Mouse (Mus musculus) forebrain, embryonic 15.5 days (tissue): ENCODE measurements around the gene Spocd1. TPM values are rescaled to one million over a fixed set of nuclear protein-coding genes. Genes with fewer than 3 reads are reported as not detected.
"Not testable (repeated sequence)": the region's sequence is repeated elsewhere in the genome, so short reads cannot be mapped to it uniquely, and the experiment has no call there.

Source experiments
- ATAC-seq: fragments of 200-750 bp; cut with Nextera tagmentation; replicated peaks from 2 replicates; pipeline ENCODE4 v1.8.0; 2017; ENCODE audit warnings: mild to moderate bottlenecking, moderate TSS enrichment, moderate library complexity
- H3K27ac ChIP-seq: fragments of 300-500 bp; sonication (generic); replicated peaks from 2 replicates; pipeline ENCODE4 v1.5.1; 2015; ENCODE audit warnings: mild to moderate bottlenecking, inconsistent platforms
- H3K27me3 ChIP-seq: fragments of 300-500 bp; sonication (generic); 2 replicates; pipeline ENCODE4 v1.6.1; 2015; ENCODE audit warnings: inconsistent platforms
- H3K36me3 ChIP-seq: fragments of 300-500 bp; sonication (generic); 2 replicates; pipeline ENCODE4 v1.6.1; 2015; ENCODE audit warnings: mild to moderate bottlenecking, inconsistent platforms
- H3K4me1 ChIP-seq: fragments of 300-500 bp; sonication (generic); 2 replicates; pipeline ENCODE4 v1.6.1; 2015; ENCODE audit warnings: inconsistent platforms
- H3K4me2 ChIP-seq: fragments of 300-500 bp; sonication (generic); replicated peaks from 2 replicates; pipeline ENCODE4 v1.6.1; 2015; ENCODE audit warnings: mild to moderate bottlenecking, inconsistent platforms
- H3K4me3 ChIP-seq: fragments of 300-500 bp; sonication (generic); 2 replicates; pipeline ENCODE4 v1.5.1; 2015; ENCODE audit warnings: mild to moderate bottlenecking, inconsistent platforms
- H3K9ac ChIP-seq: fragments of 300-500 bp; sonication (generic); replicated peaks from 2 replicates; pipeline ENCODE4 v1.6.1; 2015; ENCODE audit warnings: mild to moderate bottlenecking, inconsistent platforms
- H3K9me3 ChIP-seq: fragments of 300-500 bp; sonication (generic); 2 replicates; pipeline ENCODE4 v1.6.1; 2016; ENCODE audit warnings: inconsistent platforms
- WGBS: fragments of 180-500 bp; shearing (Covaris S2); methylation state at CpG from one replicate; pipeline ENCODE4 v1.1.7; 2015; ENCODE audit warnings: mixed read lengths; 5-methylcytosine and 5-hydroxymethylcytosine counted together
- polyA plus RNA-seq: library from polyadenylated mRNA; unstranded; fragments of >200 nt; fragmentation: Nextera tagmentation; extraction: Ambion mirVana; gene quantifications from 2 replicates; pipeline ENCODE4 v1.2.1, GENCODE M21; 2015

Gene Spocd1
- polyA plus RNA-seq: not detected in 2 replicates

DNA sequence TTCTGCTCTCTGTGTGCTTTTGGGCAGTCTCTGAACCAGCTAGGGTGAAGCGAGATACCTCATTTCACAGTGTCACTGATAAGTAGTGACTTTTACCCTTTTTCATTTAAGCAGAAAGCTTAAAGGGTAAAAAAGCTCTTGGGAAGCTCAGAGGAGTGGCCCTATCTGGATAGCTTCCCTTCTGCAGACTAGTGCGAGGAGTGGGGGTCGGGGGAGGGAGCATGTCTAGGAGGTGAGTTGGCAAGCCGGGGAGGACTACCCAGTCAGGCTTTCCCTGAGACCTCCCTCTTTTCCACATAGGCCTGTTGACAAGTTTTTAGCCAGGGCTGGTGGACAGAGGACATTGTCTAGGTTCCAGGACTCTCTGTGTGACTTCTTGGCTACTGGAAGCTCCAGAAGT lies at the start of gene Spocd1:
TSS of gene Spocd1 (plus strand) at position 301 of the 400 bp plus-strand sequence.
- Histone ChIP-seq H3K4me1 (peaks cover 6% of the 10 kb centered on the region), H3K27me3 (no peaks in the 10 kb centered on the region), H3K4me3 (peak within 1 kb of the TSS; percentile 21), H3K4me2 (peak within 1 kb of the TSS; percentile 41), H3K9me3 (no peaks in the 10 kb centered on the region), H3K36me3 (no peaks in the 10 kb centered on the region), H3K9ac (no peak within 1 kb of the TSS), H3K27ac (no peak within 1 kb of the TSS)
- WGBS: 53% methylated on average over 4 of the region's 4 CpGs
- no peak for ATAC-seq

GRCm38 (mm10) chr4:129880615-129881014 lies 48.4 kb upstream of the Spocd1 start:
- no peak for ATAC-seq
- 85% methylated on average over 7 of the region's 7 CpGs for WGBS
- H3K4me3 ChIP-seq: no peak overlapping the region

GRCm38 (mm10) chr4:129881661-129882060 lies 47.4 kb upstream of the Spocd1 start:
- Histone ChIP-seq H3K36me3 (no peaks in the 10 kb centered on the region), H3K9me3 (no peaks in the 10 kb centered on the region), H3K4me1 (peaks cover 28% of the 10 kb centered on the region), H3K27me3 (no peaks in the 10 kb centered on the region), H3K4me2 (no peak overlapping the region), H3K27ac (no peak overlapping the region), H3K4me3 (no peak overlapping the region), H3K9ac (no peak overlapping the region)
- ATAC-seq: no peak
- WGBS: 36% methylated on average over 3 of the region's 3 CpGs

More at GRCm38 (mm10) chr4:129880615-129881014, 48.4 kb upstream of the Spocd1 start:
- H3K36me3 ChIP-seq: no peaks in the 10 kb centered on the region
- H3K27ac ChIP-seq: no peak overlapping the region
- no peak overlapping the region for H3K4me2 ChIP-seq
- H3K4me1 ChIP-seq: peaks cover 29% of the 10 kb centered on the region
- H3K9ac ChIP-seq: no peak overlapping the region
- H3K27me3 ChIP-seq: no peaks in the 10 kb centered on the region
- no peaks in the 10 kb centered on the region for H3K9me3 ChIP-seq

GRCm38 (mm10) chr4:129882555-129883293 lies 46.3 kb upstream of the Spocd1 start:
- Histone ChIP-seq H3K36me3 (no peaks in the 10 kb centered on the region), H3K27me3 (no peaks in the 10 kb centered on the region), H3K9me3 (no peaks in the 10 kb centered on the region), H3K4me1 (peaks cover 18% of the 10 kb centered on the region), H3K27ac (peak overlapping the region; percentile 14; the same call in 1 of the 2 replicates), H3K9ac (no peak overlapping the region), H3K4me2 (peak overlapping the region; percentile 16; the same call in 1 of the 2 replicates), H3K4me3 (no peak overlapping the region; the same call in 1 of the 2 replicates)
- ATAC-seq: no peak
- 40% methylated on average over 11 of the region's 11 CpGs for WGBS

DNA sequence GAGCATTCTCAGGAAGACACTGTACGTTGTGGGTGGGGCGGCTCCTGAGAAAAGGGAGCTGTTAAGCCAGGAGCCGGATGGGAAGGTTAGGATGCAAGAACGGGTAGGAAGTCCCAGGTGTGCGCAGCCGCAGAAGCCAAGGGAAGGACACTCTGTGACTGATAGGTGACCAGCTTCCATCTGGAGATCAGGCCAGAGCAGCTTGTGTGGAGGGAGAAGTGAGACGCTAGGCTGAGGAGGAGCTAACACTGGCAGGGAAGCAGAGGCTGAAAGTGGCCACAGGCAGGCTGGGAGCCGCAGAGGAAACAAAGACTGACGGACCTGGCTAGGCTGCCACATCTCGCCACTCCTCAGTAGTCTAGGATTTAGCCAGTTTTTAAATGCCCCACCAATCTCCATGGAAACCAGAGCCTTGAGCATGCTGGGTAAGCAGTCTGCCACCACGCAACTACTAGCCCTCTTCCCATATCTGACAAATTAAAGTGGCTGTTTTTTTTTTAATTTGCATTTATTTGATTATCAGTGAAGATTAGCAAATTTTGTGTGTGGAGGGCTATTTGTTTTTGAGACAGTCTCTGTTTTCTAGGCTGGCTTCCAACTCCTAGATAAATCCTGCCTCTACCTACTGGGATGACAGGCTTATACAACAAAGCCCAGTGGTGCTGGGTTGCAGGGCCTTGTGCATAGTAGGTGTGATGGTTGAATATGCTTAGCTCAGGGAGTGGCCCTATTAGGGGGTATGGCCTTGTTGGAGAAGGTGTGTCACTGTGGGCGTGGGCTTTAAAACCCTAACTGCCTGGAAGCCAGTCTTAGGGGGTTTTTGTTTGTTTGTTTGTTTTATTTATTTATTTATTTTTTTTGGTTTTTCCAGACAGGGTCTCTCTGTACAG lies 44.8 kb upstream of the Spocd1 start:
- Histone ChIP-seq H3K4me1 (peaks cover 12% of the 10 kb centered on the region), H3K4me2 (peak overlapping the region; percentile 21; the same call in 1 of the 2 replicates)

DNA sequence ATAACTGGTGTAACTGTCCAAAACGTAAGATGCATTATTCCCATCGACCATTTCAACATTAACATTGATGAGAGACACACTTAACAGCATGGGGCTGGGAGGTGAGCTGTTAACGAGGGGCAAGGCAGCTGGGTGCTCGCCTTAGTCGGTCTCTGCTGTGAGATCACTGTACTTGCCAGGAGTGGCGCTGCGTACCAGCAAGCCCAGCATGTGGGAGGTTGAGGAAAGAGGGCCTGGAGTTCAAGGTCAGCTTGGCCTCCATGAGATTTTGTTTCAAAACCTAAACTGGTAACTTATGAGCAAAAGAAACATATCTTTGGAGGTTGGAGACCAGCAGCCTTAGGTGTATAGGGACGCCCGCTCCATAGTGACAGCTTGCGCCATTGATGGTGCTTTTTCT lies 39.4 kb upstream of the Spocd1 start:
- no peak overlapping the region for H3K4me2 ChIP-seq
- 65% methylated on average over 10 of the region's 10 CpGs for WGBS
- no peaks in the 10 kb centered on the region for H3K36me3 ChIP-seq
- H3K4me1 ChIP-seq: no peaks in the 10 kb centered on the region
- no peak overlapping the region for H3K9ac ChIP-seq
- no peaks in the 10 kb centered on the region for H3K27me3 ChIP-seq
- H3K4me3 ChIP-seq: no peak overlapping the region
- no peak overlapping the region for H3K27ac ChIP-seq
- H3K9me3 ChIP-seq: no peaks in the 10 kb centered on the region
- ATAC-seq: no peak

More for the DNA sequence above, 44.8 kb upstream of the Spocd1 start:
- Histone ChIP-seq H3K27ac (peak overlapping the region; percentile 50; the same call in 1 of the 2 replicates), H3K36me3 (no peaks in the 10 kb centered on the region), H3K4me3 (no peak overlapping the region), H3K27me3 (no peaks in the 10 kb centered on the region), H3K9me3 (no peaks in the 10 kb centered on the region), H3K9ac (no peak overlapping the region)
- 42% methylated on average over 12 of the region's 12 CpGs for WGBS
- 0 out of 2 replicates have a peak, but pooled peaks have one; percentile 46 for ATAC-seq

GRCm38 (mm10) chr4:129890094-129890493 lies 39.0 kb upstream of the Spocd1 start:
- ATAC-seq: no peak

DNA sequence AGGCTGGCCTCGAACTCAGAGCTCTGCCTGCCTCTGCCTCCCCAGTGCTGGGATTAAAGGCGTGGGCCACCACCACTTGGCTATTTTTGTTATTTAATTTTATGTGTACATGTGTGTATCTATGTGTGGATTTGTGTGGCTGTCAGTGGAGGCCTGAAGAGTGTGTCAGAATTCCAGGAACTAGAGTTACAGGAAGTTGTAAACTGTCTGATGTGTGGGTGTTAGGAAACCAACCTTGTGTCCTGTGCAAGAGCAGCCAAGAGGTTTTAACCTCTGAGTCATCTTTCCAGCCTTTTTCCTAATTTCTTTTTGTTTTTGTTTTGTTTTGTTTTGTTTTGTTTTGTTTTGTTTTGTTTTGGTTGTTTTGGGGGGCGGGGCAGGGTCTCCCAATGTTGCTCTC lies 34.2 kb upstream of the Spocd1 start:
- H3K27ac ChIP-seq: no peak overlapping the region
- WGBS: 96% methylated on average over 3 of the region's 3 CpGs
- ATAC-seq: no peak
- H3K27me3 ChIP-seq: no peaks in the 10 kb centered on the region
- no peak overlapping the region for H3K9ac ChIP-seq
- no peaks in the 10 kb centered on the region for H3K4me1 ChIP-seq
- H3K36me3 ChIP-seq: no peaks in the 10 kb centered on the region
- H3K4me2 ChIP-seq: no peak overlapping the region
- no peak overlapping the region for H3K4me3 ChIP-seq
- no peaks in the 10 kb centered on the region for H3K9me3 ChIP-seq

More at GRCm38 (mm10) chr4:129890094-129890493, 39.0 kb upstream of the Spocd1 start:
- Histone ChIP-seq H3K4me3 (no peak overlapping the region), H3K9me3 (no peaks in the 10 kb centered on the region), H3K36me3 (no peaks in the 10 kb centered on the region), H3K27me3 (no peaks in the 10 kb centered on the region), H3K4me1 (no peaks in the 10 kb centered on the region), H3K9ac (no peak overlapping the region), H3K4me2 (no peak overlapping the region), H3K27ac (no peak overlapping the region)
- WGBS: 91% methylated on average over 7 of the region's 7 CpGs

DNA sequence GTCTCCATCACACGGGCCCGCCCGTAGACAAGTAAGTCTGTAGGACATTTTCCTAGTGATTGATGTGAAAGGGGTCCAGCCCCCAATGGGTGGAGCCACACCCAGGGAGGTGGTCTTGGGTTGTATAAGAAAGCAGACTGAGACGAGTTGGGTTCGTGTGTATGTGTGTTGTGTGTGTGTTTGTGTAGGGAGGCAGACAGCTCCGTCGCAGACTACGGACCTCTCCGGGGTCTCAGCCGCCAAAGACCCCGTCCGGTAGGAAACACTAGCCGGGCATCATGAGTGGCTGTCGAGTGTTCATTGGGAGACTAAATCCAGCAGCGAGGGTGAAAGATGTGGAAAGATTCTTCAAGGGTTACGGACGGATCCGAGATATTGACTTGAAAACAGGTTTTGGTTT lies 30.2 kb upstream of the Spocd1 start:
- not testable (repeated sequence) for ATAC-seq, H3K4me3 ChIP-seq, H3K27ac ChIP-seq, H3K36me3 ChIP-seq, H3K4me1 ChIP-seq, H3K9ac ChIP-seq, H3K9me3 ChIP-seq, H3K4me2 ChIP-seq, H3K27me3 ChIP-seq
- WGBS: 94% methylated on average over 18 of the region's 18 CpGs

DNA sequence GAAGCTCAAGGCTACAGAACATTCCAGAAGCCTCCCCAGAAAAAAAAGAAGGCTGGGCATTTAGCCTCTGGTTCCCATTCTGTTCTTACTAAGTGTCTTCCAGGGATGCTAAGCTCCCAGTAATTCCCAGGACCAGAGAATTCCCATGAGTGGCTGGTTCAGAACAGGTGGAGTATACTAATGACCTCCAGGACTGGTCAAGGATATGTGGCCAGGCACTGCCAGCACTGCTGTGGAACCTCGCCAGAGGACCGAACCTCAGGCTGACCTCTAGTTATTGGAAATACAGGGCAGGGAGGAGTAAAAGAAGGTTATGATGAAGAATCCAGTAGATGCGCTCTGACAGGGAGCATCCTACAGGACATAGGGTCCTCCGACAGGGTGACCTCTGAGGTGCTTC lies 26.7 kb upstream of the Spocd1 start:
- Histone ChIP-seq H3K4me1 (no peaks in the 10 kb centered on the region), H3K4me3 (no peak overlapping the region), H3K27me3 (no peaks in the 10 kb centered on the region), H3K4me2 (no peak overlapping the region), H3K27ac (no peak overlapping the region), H3K9me3 (no peaks in the 10 kb centered on the region), H3K36me3 (no peaks in the 10 kb centered on the region), H3K9ac (no peak overlapping the region)
- WGBS: 93% methylated on average over 4 of the region's 4 CpGs
- no peak for ATAC-seq

DNA sequence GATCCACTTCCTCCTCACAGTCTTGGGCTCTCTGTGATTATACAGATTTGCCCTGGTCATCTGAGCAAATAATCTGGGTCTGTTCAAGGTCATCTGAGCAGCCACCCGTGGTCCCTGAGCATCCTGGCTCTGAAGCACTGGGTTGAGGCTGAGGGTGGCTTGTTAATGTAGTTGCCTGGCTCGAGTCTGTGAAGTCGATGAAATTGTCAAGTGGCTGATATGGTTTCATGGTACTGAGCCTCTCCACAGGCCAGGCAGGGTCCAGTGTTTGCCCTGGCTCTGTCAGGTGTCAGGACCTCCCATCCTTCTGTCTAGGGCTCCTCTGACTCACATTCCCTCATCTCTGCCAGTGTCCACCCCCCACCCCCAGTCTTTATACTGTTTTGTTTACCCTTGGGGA lies 25.5 kb upstream of the Spocd1 start:
- no peak overlapping the region for H3K4me3 ChIP-seq
- no peaks in the 10 kb centered on the region for H3K4me1 ChIP-seq
- H3K27me3 ChIP-seq: no peaks in the 10 kb centered on the region
- 80% methylated on average over 3 of the region's 3 CpGs for WGBS
- no peak for ATAC-seq
- no peak overlapping the region for H3K27ac ChIP-seq
- no peak overlapping the region for H3K9ac ChIP-seq
- no peaks in the 10 kb centered on the region for H3K36me3 ChIP-seq
- no peaks in the 10 kb centered on the region for H3K9me3 ChIP-seq
- H3K4me2 ChIP-seq: no peak overlapping the region

GRCm38 (mm10) chr4:129905032-129905431 lies 24.0 kb upstream of the Spocd1 start:
- ATAC-seq: no peak
- WGBS: 83% methylated on average over 3 of the region's 3 CpGs
- Histone ChIP-seq H3K4me1 (no peaks in the 10 kb centered on the region), H3K4me2 (no peak overlapping the region), H3K9ac (no peak overlapping the region), H3K27ac (no peak overlapping the region), H3K36me3 (no peaks in the 10 kb centered on the region), H3K9me3 (no peaks in the 10 kb centered on the region), H3K4me3 (no peak overlapping the region), H3K27me3 (no peaks in the 10 kb centered on the region)
